Mouse (Mus musculus) lung, postnatal 0 days (tissue): ENCODE measurements around the gene Immp2l.

Experiments
- CTCF ChIP-seq: IDR thresholded peaks from 2 replicates; pipeline ENCODE4 v1.5.1; 2016; ENCODE audit warnings: antibody characterized with exemption, mild to moderate bottlenecking
- EP300 ChIP-seq: IDR thresholded peaks from 2 replicates; pipeline ENCODE4 v1.6.1; 2016; ENCODE audit warnings: antibody characterized with exemption, mild to moderate bottlenecking, control low read depth

- TF ChIP-seq CTCF (no peak), EP300 (no peak)
These were observed 703.3 kb downstream of the Immp2l start for GRCm38 (mm10) chr12:41727221-41727620.
